ENCODE assay signal across 29 mouse cellular contexts in the genomic region with DNA sequence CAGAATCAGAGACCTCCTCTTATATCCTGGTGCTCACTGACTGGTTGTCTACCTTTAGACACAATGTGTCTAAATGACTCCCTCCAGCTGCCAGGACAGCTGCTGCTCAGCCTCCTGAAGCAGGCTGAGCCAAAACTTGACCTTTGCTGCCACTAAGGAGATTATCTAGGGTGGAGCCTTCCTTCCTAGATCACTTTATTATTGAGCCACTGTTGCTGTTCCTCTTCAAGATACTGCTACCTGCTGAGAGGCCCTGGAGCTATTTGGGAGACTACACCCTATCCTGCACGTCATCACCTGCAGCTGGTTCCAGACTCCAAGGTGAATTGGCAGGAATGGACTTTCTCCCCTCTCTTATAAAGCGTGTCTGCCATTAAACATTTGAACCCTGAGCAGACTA. TPM values are rescaled to one million over a fixed set of nuclear protein-coding genes. Genes with fewer than 3 reads are reported as not detected.
DNase-seq lines count a peak whose midpoint lies in the region; ATAC-seq and TF ChIP-seq lines count a peak whose summit lies in the region.
"Had no signal": no experiment of that assay in that cellular context is flagged by ENCODE, and none has a peak within 500 bp of the region (broad histone marks: within the 10 kb centered on the region; RNA-seq: fewer than 3 reads in every experiment).

No protein-coding gene starts in this region.

- H3K4me2 ChIP-seq in forebrain, embryonic 15.5 days (replicated peaks), result no peak overlapping the region
- H3K4me2 ChIP-seq: embryonic facial prominence, embryonic 13.5 days; forebrain, embryonic 13.5 days; liver, embryonic 13.5 days; midbrain, embryonic 12.5 days had no signal

- H3K36me3 ChIP-seq in kidney, adult 2 months (ENCODE audit: control insufficient read depth, insufficient read depth, low read length), result no peaks in the 10 kb centered on the region; the same call in 1 of the 2 replicates
- H3K36me3 ChIP-seq in forebrain, embryonic 15.5 days, result no peaks in the 10 kb centered on the region
- H3K36me3 ChIP-seq: embryonic facial prominence, embryonic 13.5 days; liver, embryonic 13.5 days; midbrain, embryonic 12.5 days had no signal

- no peaks in the 10 kb centered on the region for H3K9me3 ChIP-seq in forebrain, embryonic 15.5 days
- H3K9me3 ChIP-seq: forebrain, embryonic 13.5 days; liver, embryonic 13.5 days; midbrain, embryonic 12.5 days had no signal

- H3K9ac ChIP-seq in forebrain, embryonic 15.5 days (replicated peaks), result no peak overlapping the region
- H3K9ac ChIP-seq: embryonic facial prominence, embryonic 13.5 days; forebrain, embryonic 13.5 days; liver, embryonic 13.5 days; midbrain, embryonic 12.5 days had no signal

- H3K27me3 ChIP-seq in kidney, adult 2 months (replicated peaks; ENCODE audit: control insufficient read depth, insufficient read depth, low read length), result no peaks in the 10 kb centered on the region
- no peaks in the 10 kb centered on the region for H3K27me3 ChIP-seq in forebrain, embryonic 15.5 days
- H3K27me3 ChIP-seq: embryonic facial prominence, embryonic 13.5 days; forebrain, embryonic 13.5 days; liver, embryonic 13.5 days; midbrain, embryonic 12.5 days had no signal

- TF ChIP-seq POLR2A in kidney, adult 2 months (IDR thresholded peaks at IDR 0.05; ENCODE audit: low read depth, low read length), result no peak

- 42% methylated on average over 2 of the region's 2 CpGs for WGBS in kidney, adult 2 months
- 33% methylated on average over 2 of the region's 2 CpGs for WGBS in large intestine, adult 2 months
- WGBS in forebrain, embryonic 15.5 days, result 76% methylated on average over 2 of the region's 2 CpGs

- H3K4me1 ChIP-seq in kidney, adult 2 months (ENCODE audit: control insufficient read depth, insufficient read depth, low read length), result no peaks in the 10 kb centered on the region
- no peaks in the 10 kb centered on the region for H3K4me1 ChIP-seq in forebrain, embryonic 15.5 days
- H3K4me1 ChIP-seq: embryonic facial prominence, embryonic 13.5 days; forebrain, embryonic 13.5 days; liver, embryonic 13.5 days; midbrain, embryonic 12.5 days had no signal

- ATAC-seq in forebrain, embryonic 15.5 days (replicated peaks), result no peak
- ATAC-seq: activated CD4-positive, CD25-positive, alpha-beta regulatory T cell, adult 4 months; forebrain, embryonic 13.5 days; hindbrain, postnatal 0 days had no signal

- H3K4me3 ChIP-seq in kidney, adult 2 months (ENCODE audit: insufficient read depth, low read depth, low read length), result no peak overlapping the region
- no peak overlapping the region for H3K4me3 ChIP-seq in forebrain, embryonic 15.5 days
- H3K4me3 ChIP-seq: embryonic facial prominence, embryonic 13.5 days; erythroblast, embryonic 14.5 days; forebrain, embryonic 13.5 days; liver, embryonic 13.5 days; midbrain, embryonic 12.5 days had no signal

- no peak overlapping the region for H3K27ac ChIP-seq in kidney, adult 2 months (ENCODE audit: insufficient read depth, low read depth, low read length)
- H3K27ac ChIP-seq in forebrain, embryonic 15.5 days (replicated peaks), result no peak overlapping the region
- H3K27ac ChIP-seq: embryonic facial prominence, embryonic 13.5 days; forebrain, embryonic 13.5 days; hindbrain, postnatal 0 days; kidney, postnatal 0 days; liver, embryonic 13.5 days; midbrain, embryonic 12.5 days had no signal

- no peak for TF ChIP-seq CTCF in kidney, adult 2 months (conservative IDR thresholded peaks at IDR 0.05; ENCODE audit: insufficient read depth, insufficient read length, low read depth, low read length)

- peak; percentile 34 for DNase-seq in kidney, adult 2 months
- DNase-seq in kidney, postnatal 36 days, result no peak
- DNase-seq in ES-CJ7 (ENCODE audit: low read depth, low spot score) (peak; percentile 79), WW6 (ENCODE audit: low read depth, low spot score) (peak; percentile 39)
- peak; percentile 32 for DNase-seq in large intestine, adult 2 months (ENCODE audit: low read depth, low spot score)
- no peak for DNase-seq in left cerebral cortex, postnatal 4 days
- DNase-seq: adrenal gland, adult 8-10 months; cerebellum, adult 18-20 months; cerebellum, postnatal 14 days; embryo, embryonic 11 days; gastrocnemius, postnatal 14 days; kidney, adult 18-20 months; layer of hippocampus, postnatal 36 days; liver, embryonic 13.5 days; lung, adult 2 months; thymus, postnatal 14 days had no signal

- intact Hi-C loops in left cerebral cortex, postnatal 4 days (cut with DNase I), result no loop called here

RNA-seq across cellular contexts. Expression of gene Ceacam2, which starts 8.8 kb away (rescaled TPM):
- polyA plus RNA-seq in kidney, adult 2 months (2012; rRNA removed), result 36.3 and 41.2 TPM in 2 replicates
- polyA plus RNA-seq in large intestine, adult 2 months (2012; rRNA removed), result 1.2 and 1.3 TPM in 2 replicates
- not detected for total RNA-seq in left cerebral cortex, postnatal 4 days (2021)
- polyA plus RNA-seq in forebrain, embryonic 15.5 days (2015; fragmentation: Nextera tagmentation; extraction: Ambion mirVana), result 0.10 and 0.23 TPM in 2 replicates
- total RNA-seq: hindbrain, postnatal 0 days had no signal
- polyA plus RNA-seq: activated CD4-positive, CD25-positive, alpha-beta regulatory T cell, adult 4 months; C2C12; erythroblast, embryonic 14.5 days; heart, embryonic 16.5 days; hindbrain, embryonic 11.5 days; hindbrain, postnatal 0 days; limb, embryonic 14.5 days; midbrain, embryonic 12.5 days; neural tube, embryonic 11.5 days had no signal

RNA-seq across cellular contexts. Expression of gene Ceacam1, which starts 53.4 kb away (rescaled TPM):
- 32.1 TPM in 2 replicates for polyA plus RNA-seq in kidney, adult 2 months (2012; rRNA removed)
- polyA plus RNA-seq in large intestine, adult 2 months (2012; rRNA removed), result 658 and 768 TPM in 2 replicates
- total RNA-seq in left cerebral cortex, postnatal 4 days (2021), result 1 to 10 TPM in 1 of 2 experiments, under 1 TPM in 1; 0.70 to 1.0 TPM
- 0.55 and 0.92 TPM in 2 replicates for polyA plus RNA-seq in forebrain, embryonic 15.5 days (2015; fragmentation: Nextera tagmentation; extraction: Ambion mirVana)

Comparison
In these comparisons a context has a peak if more than half of its experiments do, and no peak if none do; other contexts are left out.
1. DNase-seq: peak in kidney, adult 2 months (single experiment), ES-CJ7 (single experiment), WW6 (single experiment) and large intestine, adult 2 months (single experiment); none in kidney, postnatal 36 days (0 of 2) and left cerebral cortex, postnatal 4 days (single experiment).
2. RNA of gene Ceacam2, which starts 8.8 kb away (polyA plus RNA-seq): 36.3 to 41.2 TPM in kidney, adult 2 months; 1.2 to 1.3 TPM in large intestine, adult 2 months and 0.10 to 0.23 TPM in forebrain, embryonic 15.5 days; every median in the first group is over 10 times any median in the second.
3. RNA of gene Ceacam1, which starts 53.4 kb away (polyA plus RNA-seq): 658 to 768 TPM in large intestine, adult 2 months; 32.1 TPM in kidney, adult 2 months and 0.55 to 0.92 TPM in forebrain, embryonic 15.5 days; every median in the first group is over 10 times any median in the second.